In the genomic region with DNA sequence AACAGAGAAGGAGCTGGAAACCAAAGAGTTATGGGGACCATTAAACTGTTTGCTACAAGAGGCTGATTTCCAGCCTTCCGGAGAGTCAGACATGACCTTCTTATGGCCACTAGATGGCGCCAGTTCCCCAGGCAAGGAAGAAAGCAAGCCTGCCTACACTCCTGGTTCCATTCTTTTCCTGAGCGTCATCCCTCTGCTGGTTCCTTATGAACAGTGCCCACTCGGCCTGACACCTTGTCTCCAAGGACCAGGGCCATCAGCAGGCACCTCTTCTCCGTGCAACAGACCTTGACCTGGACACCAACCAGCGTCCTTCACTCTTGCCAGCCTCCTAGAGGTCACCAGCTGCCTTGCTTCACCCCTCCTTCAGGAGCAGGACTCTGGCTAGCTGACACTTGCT, we compare ENCODE assay signal across 8 mouse cellular contexts. TPM values are rescaled to one million over a fixed set of nuclear protein-coding genes. Genes with fewer than 3 reads are reported as not detected.
DNase-seq lines count a peak whose midpoint lies in the region; ATAC-seq and TF ChIP-seq lines count a peak whose summit lies in the region.

No protein-coding gene starts in this region.

- no peak overlapping the region for H3K4me2 ChIP-seq in embryonic facial prominence, embryonic 11.5 days (ENCODE audit: low read depth, low read length)

- H3K9ac ChIP-seq in embryonic facial prominence, embryonic 11.5 days (replicated peaks; ENCODE audit: low read length): no peak overlapping the region
- no peak overlapping the region for H3K9ac ChIP-seq in liver, adult 2 months (ENCODE audit: low read depth, low read length)

- ATAC-seq in embryonic facial prominence, embryonic 11.5 days (replicated peaks; ENCODE audit: insufficient number of reproducible peaks, low FRiP score, low TSS enrichment, low read depth): peak; percentile 40; the same call in 1 of the 2 replicates

- peak; percentile 86 for TF ChIP-seq CTCF in liver, adult 2 months (IDR thresholded peaks at IDR 0.05; ENCODE audit: low read depth, low read length)

- no peaks in the 10 kb centered on the region for H3K79me2 ChIP-seq in liver, adult 2 months (ENCODE audit: control insufficient read depth, insufficient read depth, low read length)

- H3K27me3 ChIP-seq in embryonic facial prominence, embryonic 11.5 days (ENCODE audit: control insufficient read depth, insufficient read depth, low read length): peaks cover 28% of the 10 kb centered on the region
- peaks cover 68% of the 10 kb centered on the region for H3K27me3 ChIP-seq in heart, embryonic 10.5 days (ENCODE audit: insufficient read depth, poor library complexity, severe bottlenecking)
- peaks cover 14% of the 10 kb centered on the region for H3K27me3 ChIP-seq in liver, adult 2 months (ENCODE audit: control insufficient read depth, insufficient read depth, low read length)

- no peaks in the 10 kb centered on the region for H3K9me3 ChIP-seq in embryonic facial prominence, embryonic 11.5 days (replicated peaks; ENCODE audit: control insufficient read depth, low read length)
- H3K9me3 ChIP-seq in heart, embryonic 10.5 days: no peaks in the 10 kb centered on the region

- no peak for TF ChIP-seq POLR2A in liver, adult 2 months (IDR thresholded peaks at IDR 0.05; ENCODE audit: extremely low read depth, insufficient read depth, low read length)

- H3K4me1 ChIP-seq in embryonic facial prominence, embryonic 11.5 days (ENCODE audit: control insufficient read depth, insufficient read depth, low read length): peaks cover 2% of the 10 kb centered on the region; the same call in 1 of the 2 replicates
- peaks cover 36% of the 10 kb centered on the region for H3K4me1 ChIP-seq in heart, embryonic 10.5 days
- no peaks in the 10 kb centered on the region for H3K4me1 ChIP-seq in liver, adult 2 months (ENCODE audit: control insufficient read depth, insufficient read depth, low read length)

- no peak overlapping the region for H3K27ac ChIP-seq in embryonic facial prominence, embryonic 11.5 days (replicated peaks; ENCODE audit: low read depth, low read length)
- H3K27ac ChIP-seq in heart, embryonic 10.5 days: no peak overlapping the region
- H3K27ac ChIP-seq in liver, adult 2 months (replicated peaks; ENCODE audit: insufficient read depth, low read depth, low read length): no peak overlapping the region

- no peak overlapping the region for H3K4me3 ChIP-seq in embryonic facial prominence, embryonic 11.5 days (ENCODE audit: low read depth, low read length)
- no peak overlapping the region for H3K4me3 ChIP-seq in heart, embryonic 10.5 days
- no peak overlapping the region for H3K4me3 ChIP-seq in liver, adult 2 months (ENCODE audit: insufficient read depth, low read depth, low read length)

- H3K36me3 ChIP-seq in embryonic facial prominence, embryonic 11.5 days (replicated peaks; ENCODE audit: control insufficient read depth, insufficient read depth, low read depth, low read length): no peaks in the 10 kb centered on the region
- no peaks in the 10 kb centered on the region for H3K36me3 ChIP-seq in heart, embryonic 10.5 days
- H3K36me3 ChIP-seq in liver, adult 2 months (ENCODE audit: control insufficient read depth, insufficient read depth, low read length): no peaks in the 10 kb centered on the region

- 5% methylated on average over 6 of the region's 6 CpGs for WGBS in embryonic facial prominence, embryonic 11.5 days
- WGBS in heart, embryonic 10.5 days: 4% methylated on average over 6 of the region's 6 CpGs
- WGBS in liver, adult 2 months: 4% methylated on average over 6 of the region's 6 CpGs

- DNase-seq in CD8-positive naive resting alpha-beta T cell, adult 2 months (ENCODE audit: low read depth in 2 of 2, low spot score in 2 of 2): peak; percentile 27 to 51
- DNase-seq in adrenal gland, postnatal 14 days: peak; percentile 84
- peak; percentile 90 for DNase-seq in embryonic facial prominence, embryonic 11.5 days (ENCODE audit: low spot score)
- peak; percentile 88 for DNase-seq in heart, embryonic 10.5 days (ENCODE audit: low spot score)
- DNase-seq in kidney, postnatal 10 days: peak; percentile 86
- peak; percentile 57 for DNase-seq in liver, adult 2 months (ENCODE audit: extremely low read depth, low read depth, low spot score)
- DNase-seq in neural tube, embryonic 10.5 days (ENCODE audit: extremely low spot score, low spot score): peak; percentile 76
- DNase-seq in testis, postnatal 10 days (ENCODE audit: low spot score): peak; percentile 76

RNA-seq across cellular contexts. Expression of a gene that starts 2.9 kb away (rescaled TPM):
- not detected in 2 replicates for total RNA-seq in adrenal gland, postnatal 14 days (2021)
- polyA plus RNA-seq in embryonic facial prominence, embryonic 11.5 days (2014; fragmentation: Nextera tagmentation; extraction: Ambion mirVana): 15.9 and 21.7 TPM in 2 replicates
- polyA plus RNA-seq in heart, embryonic 10.5 days (2016; fragmentation: Nextera tagmentation; extraction: Ambion mirVana): 3.2 and 5.9 TPM in 2 replicates
- total RNA-seq in liver, adult 2 months (2014; rRNA removed): not detected in 2 replicates
- not detected in 2 replicates for polyA plus RNA-seq in liver, adult 2 months (2012; rRNA removed)

RNA-seq across cellular contexts. Expression of a gene that starts 29.0 kb away (rescaled TPM):
- not detected in 2 replicates for total RNA-seq in adrenal gland, postnatal 14 days (2021)
- polyA plus RNA-seq in embryonic facial prominence, embryonic 11.5 days (2014; fragmentation: Nextera tagmentation; extraction: Ambion mirVana): 3.0 and 3.6 TPM in 2 replicates
- 0.43 and 1.2 TPM in 2 replicates for polyA plus RNA-seq in heart, embryonic 10.5 days (2016; fragmentation: Nextera tagmentation; extraction: Ambion mirVana)
- total RNA-seq in liver, adult 2 months (2014; rRNA removed): 0.07 TPM in 1 of 2 replicates, not detected in the other
- 0.21 and 0.29 TPM in 2 replicates for polyA plus RNA-seq in liver, adult 2 months (2012; rRNA removed)

RNA-seq across cellular contexts. Expression of a gene that starts 40.4 kb away (rescaled TPM):
- 33.9 and 36.1 TPM in 2 replicates for total RNA-seq in adrenal gland, postnatal 14 days (2021)
- 5.1 and 6.6 TPM in 2 replicates for polyA plus RNA-seq in embryonic facial prominence, embryonic 11.5 days (2014; fragmentation: Nextera tagmentation; extraction: Ambion mirVana)
- 11.5 and 13.8 TPM in 2 replicates for polyA plus RNA-seq in heart, embryonic 10.5 days (2016; fragmentation: Nextera tagmentation; extraction: Ambion mirVana)
- 2.6 and 4.9 TPM in 2 replicates for total RNA-seq in liver, adult 2 months (2014; rRNA removed)
- polyA plus RNA-seq in liver, adult 2 months (2012; rRNA removed): 5.7 and 10.0 TPM in 2 replicates

Comparison
In these comparisons a context has a peak if more than half of its experiments do, and no peak if none do; other contexts are left out.
1. DNase-seq: peak in every context shown above with its lines; median percentile 90 in embryonic facial prominence, embryonic 11.5 days; 88 in heart, embryonic 10.5 days; 86 in kidney, postnatal 10 days; 84 in adrenal gland, postnatal 14 days; 76 in neural tube, embryonic 10.5 days; 76 in testis, postnatal 10 days; 57 in liver, adult 2 months; 39 in CD8-positive naive resting alpha-beta T cell, adult 2 months.